Mouse (Mus musculus): ENCODE measurements around the gene Msn. TPM values are rescaled to one million over a fixed set of nuclear protein-coding genes. Genes with fewer than 3 reads are reported as not detected.

The Msn gene
- polyA plus RNA-seq, 1 experiment: 127 TPM

GRCm38 (mm10) chrX:96206872-96207271 is 111.0 kb downstream of the Msn start:
- Histone ChIP-seq H3K4me1 (ENCODE audit: control insufficient read depth, insufficient read depth, low read length) (no peaks in the 10 kb centered on the region), H3K9ac (ENCODE audit: low read depth, poor library complexity, severe bottlenecking) (no peak overlapping the region), H3K27me3 (ENCODE audit: control insufficient read depth, insufficient read depth, low read length, poor library complexity, severe bottlenecking) (no peaks in the 10 kb centered on the region), H3K36me3 (ENCODE audit: control insufficient read depth, insufficient read depth, low read length, poor library complexity, severe bottlenecking) (no peaks in the 10 kb centered on the region), H3K27ac (ENCODE audit: insufficient read depth, low read length) (no peak overlapping the region), H3K9me3 (replicated peaks; ENCODE audit: control insufficient read depth, insufficient read depth, low read length, poor library complexity, severe bottlenecking) (no peaks in the 10 kb centered on the region), H3K4me3 (ENCODE audit: low read depth, low read length) (no peak overlapping the region)
- TF ChIP-seq POLR2A (IDR thresholded peaks at IDR 0.05; ENCODE audit: insufficient read depth, low read length) (no peak), EP300 (IDR thresholded peaks at IDR 0.05; ENCODE audit: insufficient read depth, low read depth, low read length) (no peak), CTCF (IDR thresholded peaks at IDR 0.05; ENCODE audit: low read depth, low read length) (no peak)

GRCm38 (mm10) chrX:96218088-96218487 is 122.2 kb downstream of the Msn start:
- H3K27ac ChIP-seq (ENCODE audit: insufficient read depth, low read length): no peak overlapping the region
- H3K4me3 ChIP-seq (ENCODE audit: low read depth, low read length): no peak overlapping the region
- H3K9me3 ChIP-seq (replicated peaks; ENCODE audit: control insufficient read depth, insufficient read depth, low read length, poor library complexity, severe bottlenecking): no peaks in the 10 kb centered on the region
- TF ChIP-seq CTCF (IDR thresholded peaks at IDR 0.05; ENCODE audit: low read depth, low read length): no peak
- no peak for TF ChIP-seq EP300 (IDR thresholded peaks at IDR 0.05; ENCODE audit: insufficient read depth, low read depth, low read length)
- TF ChIP-seq POLR2A (IDR thresholded peaks at IDR 0.05; ENCODE audit: insufficient read depth, low read length): no peak
- no peaks in the 10 kb centered on the region for H3K27me3 ChIP-seq (ENCODE audit: control insufficient read depth, insufficient read depth, low read length, poor library complexity, severe bottlenecking)
- no peak overlapping the region for H3K9ac ChIP-seq (ENCODE audit: low read depth, poor library complexity, severe bottlenecking)
- H3K4me1 ChIP-seq (ENCODE audit: control insufficient read depth, insufficient read depth, low read length): no peaks in the 10 kb centered on the region
- no peaks in the 10 kb centered on the region for H3K36me3 ChIP-seq (ENCODE audit: control insufficient read depth, insufficient read depth, low read length, poor library complexity, severe bottlenecking)

Other genes starting within 250 kb of the Msn start
- 103 TPM in 2 replicates for gene Las1l, start 139.1 kb upstream of the Msn start, polyA plus RNA-seq (2011; ENCODE audit: insufficient read depth, insufficient read length, low read depth, missing spikeins)
- gene Vsig4, start 197.4 kb downstream of the Msn start, polyA plus RNA-seq (2011; ENCODE audit: insufficient read depth, insufficient read length, low read depth, missing spikeins): not detected in 2 replicates